Mouse (Mus musculus) ES-E14 (cell line): Measurements from ENCODE around the gene Sat2. TPM values are rescaled to one million over a fixed set of nuclear protein-coding genes. Genes with fewer than 3 reads are reported as not detected.

Experiments used
- DNase-seq: peaks from one replicate; pipeline ENCODE4 v3.0.0-alpha.2; 2013; ENCODE audit warnings: low read depth, low spot score
- H3K27ac ChIP-seq: 2 replicates; pipeline ENCODE4 v1.5.1; 2012; ENCODE audit warnings: low read depth, mild to moderate bottlenecking, low read length, moderate library complexity, mixed read lengths; ENCODE audit not compliant: poor library complexity, insufficient read depth, severe bottlenecking
- H3K36me3 ChIP-seq: 2 replicates; pipeline ENCODE4 v1.6.1; 2012; ENCODE audit warnings: mild to moderate bottlenecking, low read length, moderate library complexity, mixed read lengths; ENCODE audit not compliant: control insufficient read depth, poor library complexity, insufficient read depth, severe bottlenecking
- H3K4me1 ChIP-seq, 2 experiments: fragments of 150-350 bp in 1 of 2; sonication (generic) in 1 of 2; 2 replicates each; pipeline ENCODE4 v1.6.1; 2012; ENCODE audit warnings: low read length in 2 of 2, mild to moderate bottlenecking in 1 of 2, mixed read lengths in 1 of 2; ENCODE audit not compliant: control insufficient read depth in 2 of 2, insufficient read depth in 2 of 2, poor library complexity in 1 of 2
- H3K4me3 ChIP-seq, 2 experiments: fragments of 150-350 bp in 1 of 2; sonication (generic) in 1 of 2; 2 replicates each; pipeline ENCODE4 v1.5.1; 2012; ENCODE audit warnings: low read length in 2 of 2, low read depth in 1 of 2, mild to moderate bottlenecking in 1 of 2, mixed read lengths in 1 of 2; ENCODE audit not compliant: insufficient read depth in 1 of 2, poor library complexity in 1 of 2, severe bottlenecking in 1 of 2
- H3K9ac ChIP-seq: 2 replicates; pipeline ENCODE4 v1.6.1; 2012; ENCODE audit warnings: low read depth, mild to moderate bottlenecking, low read length, mixed read lengths; ENCODE audit not compliant: poor library complexity, insufficient read depth, severe bottlenecking
- H3K9me3 ChIP-seq: fragments of 150-350 bp; sonication (generic); 2 replicates; pipeline ENCODE4 v1.6.1; 2012; ENCODE audit warnings: low read depth, mild to moderate bottlenecking, low read length; ENCODE audit not compliant: control insufficient read depth, insufficient read depth
- CHD2 ChIP-seq: IDR thresholded peaks from 2 replicates; pipeline ENCODE4 v1.6.1; 2014; ENCODE audit warnings: mild to moderate bottlenecking, low read depth, low read length, inconsistent platforms
- HCFC1 ChIP-seq: IDR thresholded peaks from 2 replicates; pipeline ENCODE4 v1.6.1; 2012; ENCODE audit warnings: low read length, inconsistent platforms, borderline replicate concordance; ENCODE audit not compliant: insufficient read depth
- MAFK ChIP-seq: IDR thresholded peaks from 2 replicates; pipeline ENCODE4 v1.6.1; 2014; ENCODE audit warnings: mild to moderate bottlenecking, low read depth, low read length, inconsistent platforms; ENCODE audit not compliant: insufficient read depth
- ZC3H11A ChIP-seq: IDR thresholded peaks from 2 replicates; pipeline ENCODE4 v1.6.1; 2012; ENCODE audit warnings: low read depth, mild to moderate bottlenecking, inconsistent platforms, low read length, borderline replicate concordance
- ZNF384 ChIP-seq: IDR thresholded peaks from 2 replicates; pipeline ENCODE4 v1.6.1; 2012; ENCODE audit warnings: low read depth, low read length, inconsistent platforms
- in situ Hi-C, 2 experiments: fragments of 600-800 bp; cut with MboI; formaldehyde crosslinking; loops; one replicate each; pipeline ENCODE4 v1.15.1; 2025; ENCODE audit warnings: low sequenced_read_pairs in 2 of 2, inconsistent platforms in 1 of 2; ENCODE audit not compliant: unreplicated experiment in 2 of 2
- total RNA-seq: library from RNA; depleted of rRNA; stranded (reverse); fragments of 300-350 nt; gene quantifications from 2 replicates; pipeline ENCODE4 v1.2.3, GENCODE M21; 2012

Gene Sat2
- total RNA-seq, 1 experiment, result 3.6 TPM

- Histone ChIP-seq H3K9me3 (no peaks in the 10 kb centered on the region), H3K27ac (peak overlapping the region; percentile 70), H3K36me3 (peaks cover 27% of the 10 kb centered on the region), H3K4me1 (peaks cover 6 to 17% of the 10 kb centered on the region in 2 experiments), H3K4me3 (peak overlapping the region; percentile 90 to 97), H3K9ac (peak overlapping the region; percentile 88)
- TF ChIP-seq CHD2 (peak; percentile 96), HCFC1 (peak; percentile 98), ZC3H11A (no peak), ZNF384 (peak; percentile 71), MAFK (no peak)
- peak; percentile 98 for DNase-seq
- in situ Hi-C loops, result no loop called here
These were observed 42.5 kb upstream of the Sat2 start for GRCm38 (mm10) chr11:69579128-69580017.

DNA sequence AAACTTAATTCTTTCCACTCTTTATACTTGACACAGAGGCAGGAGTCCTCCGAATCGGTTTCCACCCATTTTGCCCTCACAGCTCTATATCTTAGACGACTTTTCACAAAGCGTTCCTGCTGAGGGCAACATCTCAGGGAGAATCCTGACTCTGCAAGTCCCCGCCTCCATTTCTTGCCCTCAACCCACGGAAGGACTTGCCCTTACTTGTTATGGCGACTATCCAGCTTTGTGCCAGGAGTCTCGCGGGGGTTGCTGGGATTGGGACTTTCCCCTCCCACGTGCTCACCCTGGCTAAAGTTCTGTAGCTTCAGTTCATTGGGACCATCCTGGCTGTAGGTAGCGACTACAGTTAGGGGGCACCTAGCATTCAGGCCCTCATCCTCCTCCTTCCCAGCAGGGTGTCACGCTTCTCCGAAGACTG, 41.7 kb upstream of the Sat2 start, which contains the start of the genes Wrap53 and Trp53:
Gene Wrap53, minus strand, starts transcription at position 165 of the 424 bp plus-strand sequence.
Gene Trp53, plus strand, starts transcription at position 269 of the 424 bp plus-strand sequence.
- H3K9me3 ChIP-seq, result no peaks in the 10 kb centered on the region
- DNase-seq, result peak; percentile 89
- peak within 1 kb of the TSS; percentile 99 for H3K27ac ChIP-seq
- peak within 1 kb of the TSS; percentile 98 for H3K9ac ChIP-seq
- H3K36me3 ChIP-seq, result peaks cover 22% of the 10 kb centered on the region
- H3K4me3 ChIP-seq, result peak within 1 kb of the TSS; percentile 90 to 97
- in situ Hi-C loops, result no loop called here
- H3K4me1 ChIP-seq, result peaks cover 9 to 19% of the 10 kb centered on the region in 2 experiments
- TF ChIP-seq MAFK, result 0 out of 2 replicates have a peak, but pooled peaks have one; percentile 16
- TF ChIP-seq ZC3H11A, result no peak
- TF ChIP-seq CHD2, result peak; percentile 91
- peak; percentile 91 for TF ChIP-seq HCFC1
- TF ChIP-seq ZNF384, result no peak

DNA sequence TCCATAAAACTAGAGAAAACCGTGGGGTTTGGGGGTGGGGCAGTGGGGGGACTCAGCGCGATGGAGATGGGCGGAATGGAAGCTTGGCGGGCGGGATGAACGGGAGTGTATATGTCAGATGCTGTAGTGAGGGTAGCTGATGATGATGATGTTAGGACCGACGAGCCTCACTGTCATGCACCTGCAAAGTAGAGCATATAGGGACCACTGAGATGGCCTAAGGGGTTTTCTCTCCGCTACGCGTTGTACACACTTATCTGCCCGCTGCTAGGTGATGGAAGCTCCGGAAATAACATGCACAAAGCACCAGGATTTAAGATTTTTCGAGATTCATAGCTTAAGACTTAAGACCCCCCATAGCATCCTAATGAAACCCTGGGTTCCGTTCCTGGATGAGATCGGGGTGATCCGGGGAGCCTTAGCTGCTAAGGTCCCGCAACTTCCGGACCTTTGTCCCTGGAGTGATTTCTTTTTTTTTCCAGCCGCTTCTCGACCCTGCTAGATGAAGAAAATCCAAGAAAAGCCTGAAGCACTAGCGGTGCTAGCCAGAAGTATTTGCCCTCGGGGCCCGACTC, 41.2 kb upstream of the Sat2 start:
- peak overlapping the region; percentile 98 for H3K9ac ChIP-seq
- peaks cover 9 to 20% of the 10 kb centered on the region in 2 experiments for H3K4me1 ChIP-seq
- peak overlapping the region; percentile 99 for H3K27ac ChIP-seq
- DNase-seq, result no peak
- no peaks in the 10 kb centered on the region for H3K9me3 ChIP-seq
- peak overlapping the region; percentile 90 to 97 for H3K4me3 ChIP-seq
- in situ Hi-C loops, result no loop called here
- TF ChIP-seq HCFC1 (no peak; the same call in 1 of the 2 replicates), ZNF384 (0 out of 2 replicates have a peak, but pooled peaks have one; percentile 10), ZC3H11A (no peak)
- H3K36me3 ChIP-seq, result peaks cover 18% of the 10 kb centered on the region

DNA sequence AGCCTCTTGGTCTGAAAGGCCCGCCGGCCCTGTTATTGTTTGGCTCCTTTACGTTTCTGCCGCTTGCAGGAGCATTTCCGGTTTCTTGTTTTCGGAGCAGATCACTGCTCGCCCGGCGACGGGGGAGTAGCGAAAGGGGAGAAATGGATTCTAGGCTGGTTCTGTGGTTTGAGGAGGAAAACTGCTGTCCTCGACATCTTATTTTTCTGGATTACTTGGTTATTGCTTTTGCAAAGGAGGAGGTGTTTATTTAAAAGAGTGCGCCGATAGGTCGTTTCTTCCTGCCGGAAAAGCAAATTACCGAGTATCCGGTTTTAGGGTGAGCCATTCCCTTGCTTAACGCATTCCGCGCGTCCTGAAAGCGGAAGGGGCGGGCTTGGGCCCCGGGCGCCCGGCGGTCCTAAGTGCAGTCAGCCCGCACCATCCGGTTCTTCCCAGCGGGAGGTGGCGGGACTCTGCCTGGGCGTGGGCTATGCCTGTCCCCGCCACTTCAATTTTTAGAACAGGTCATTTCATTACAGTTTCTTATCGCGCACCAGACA, 40.6 kb upstream of the Sat2 start:
- 0 out of 2 replicates have a peak, but pooled peaks have one; percentile 42 for TF ChIP-seq HCFC1
- TF ChIP-seq CHD2, result no peak
- Histone ChIP-seq H3K36me3 (peaks cover 15% of the 10 kb centered on the region), H3K9me3 (no peaks in the 10 kb centered on the region), H3K27ac (peak overlapping the region; percentile 99), H3K4me1 (peaks cover 9 to 25% of the 10 kb centered on the region in 2 experiments), H3K4me3 (peak overlapping the region; percentile 90 to 97), H3K9ac (peak overlapping the region; percentile 98)
- in situ Hi-C loops, result no loop called here
- peak; percentile 94 for DNase-seq
